ENCODE assay signal across 10 mouse cellular contexts in the genomic region with DNA sequence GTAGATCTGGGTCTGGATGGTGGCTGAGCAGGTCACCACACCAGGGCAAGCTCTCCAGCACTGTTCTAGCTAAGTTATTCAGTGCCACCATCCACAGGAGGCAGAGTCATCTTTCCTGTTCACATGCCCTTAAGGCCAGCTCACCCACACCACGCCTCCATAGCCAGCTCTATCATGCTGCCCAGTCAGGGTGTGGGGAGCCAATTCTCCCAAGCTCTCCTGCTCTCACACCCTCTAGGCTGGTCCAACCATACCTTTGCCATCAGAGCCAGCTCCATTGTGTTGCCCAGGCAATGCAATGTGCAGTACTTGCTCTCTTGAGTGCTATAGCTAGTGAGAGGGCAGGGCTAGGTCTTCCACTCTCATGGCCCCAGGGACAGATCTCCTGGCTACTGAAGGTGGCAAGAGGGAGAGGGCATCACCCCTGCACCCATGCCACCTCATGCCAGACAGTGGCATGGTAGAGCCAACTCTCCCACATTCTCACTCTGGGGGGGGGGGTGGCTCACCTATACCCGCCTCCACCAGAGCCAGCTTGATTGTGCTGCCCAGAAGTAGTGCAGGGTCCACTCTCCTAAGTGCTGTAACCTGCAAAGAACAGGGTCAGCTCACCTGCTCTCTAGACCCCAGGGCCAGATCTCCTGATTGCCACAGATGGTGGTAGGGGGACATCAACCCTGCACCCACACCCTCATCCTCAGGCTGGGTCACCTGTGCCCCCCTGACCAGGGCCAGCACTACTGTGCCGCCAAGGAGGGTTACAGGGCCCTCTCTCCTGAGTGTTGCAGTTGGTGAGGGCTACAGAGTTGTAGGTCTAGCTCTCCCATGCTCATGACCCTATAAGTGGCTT. TPM values are rescaled to one million over a fixed set of nuclear protein-coding genes. Genes with fewer than 3 reads are reported as not detected.
DNase-seq lines count a peak whose midpoint lies in the region; ATAC-seq lines count a peak whose summit lies in the region.
"Had no signal": no experiment of that assay in that cellular context is flagged by ENCODE, and none has a peak within 500 bp of the region (broad histone marks: within the 10 kb centered on the region; RNA-seq: fewer than 3 reads in every experiment).

No protein-coding gene starts in this region.

- no peaks in the 10 kb centered on the region for H3K27me3 ChIP-seq in heart, embryonic 14.5 days (ENCODE audit: control insufficient read depth, insufficient read depth, low read length)
- no peaks in the 10 kb centered on the region for H3K27me3 ChIP-seq in liver, embryonic 16.5 days (ENCODE audit: control insufficient read depth, insufficient read depth, low read depth, low read length)
- H3K27me3 ChIP-seq: forebrain, embryonic 12.5 days; limb, embryonic 15.5 days had no signal

- peak; percentile 39; the same call in 1 of the 2 replicates for ATAC-seq in heart, embryonic 14.5 days (ENCODE audit: insufficient number of reproducible peaks, insufficient read depth, low FRiP score, low read depth)
- ATAC-seq in liver, embryonic 16.5 days (ENCODE audit: low read depth), result peak; percentile 80
- no peak; the same call in 1 of the 2 replicates for ATAC-seq in megakaryocyte progenitor cell, adult 5-6 weeks (replicated peaks; ENCODE audit: poor library complexity)

- 95% methylated on average over 3 of the region's 3 CpGs for WGBS in heart, embryonic 14.5 days
- 60% methylated on average over 3 of the region's 3 CpGs for WGBS in liver, embryonic 16.5 days (ENCODE audit: insufficient replicate concordance)

- peaks cover 3 to 9% of the 10 kb centered on the region in 2 experiments; a peak in 3 of 4 replicates for H3K4me1 ChIP-seq in heart, embryonic 14.5 days (ENCODE audit: control insufficient read depth in 2 of 2, insufficient read depth in 2 of 2, low read length in 2 of 2)
- peaks cover 59% of the 10 kb centered on the region for H3K4me1 ChIP-seq in liver, embryonic 16.5 days (ENCODE audit: control insufficient read depth, low read depth, low read length)

- H3K4me3 ChIP-seq in heart, embryonic 14.5 days (ENCODE audit: control insufficient read depth in 1 of 2, insufficient read depth in 1 of 2, low read depth in 1 of 2, low read length in 2 of 2), result no peak overlapping the region
- H3K4me3 ChIP-seq in liver, embryonic 16.5 days (ENCODE audit: low read depth, low read length), result no peak overlapping the region
- H3K4me3 ChIP-seq: forebrain, embryonic 12.5 days; limb, embryonic 15.5 days had no signal

- intact Hi-C loops in left cerebral cortex, postnatal 4 days (cut with DNase I), result no loop called here

- H3K27ac ChIP-seq in heart, embryonic 14.5 days (replicated peaks in 1 of 2; ENCODE audit: control insufficient read depth in 1 of 2, insufficient read depth in 1 of 2, low read depth in 2 of 2, low read length in 2 of 2), result no peak overlapping the region
- H3K27ac ChIP-seq in liver, embryonic 16.5 days (ENCODE audit: low read length), result 0 out of 2 replicates have a peak overlapping the region, but pooled peaks have one; percentile 37
- H3K27ac ChIP-seq: forebrain, embryonic 12.5 days; limb, embryonic 15.5 days had no signal

- H3K9me3 ChIP-seq in heart, embryonic 14.5 days (ENCODE audit: control insufficient read depth, low read length), result no peaks in the 10 kb centered on the region
- no peaks in the 10 kb centered on the region for H3K9me3 ChIP-seq in liver, embryonic 16.5 days (replicated peaks; ENCODE audit: control insufficient read depth, low read length)
- H3K9me3 ChIP-seq: forebrain, embryonic 12.5 days; limb, embryonic 15.5 days had no signal

- H3K9ac ChIP-seq in heart, embryonic 14.5 days (ENCODE audit: low read length), result no peak overlapping the region
- no peak overlapping the region for H3K9ac ChIP-seq in liver, embryonic 16.5 days (ENCODE audit: low read depth, low read length)
- H3K9ac ChIP-seq: forebrain, embryonic 12.5 days; limb, embryonic 15.5 days had no signal

- no peaks in the 10 kb centered on the region for H3K36me3 ChIP-seq in heart, embryonic 14.5 days (ENCODE audit: control insufficient read depth, insufficient read depth, low read length)
- H3K36me3 ChIP-seq in liver, embryonic 16.5 days (ENCODE audit: control insufficient read depth, insufficient read depth), result no peaks in the 10 kb centered on the region
- H3K36me3 ChIP-seq: forebrain, embryonic 12.5 days; limb, embryonic 15.5 days had no signal

- H3K4me2 ChIP-seq in heart, embryonic 14.5 days (ENCODE audit: low read length), result no peak overlapping the region
- H3K4me2 ChIP-seq in liver, embryonic 16.5 days (ENCODE audit: low read depth, low read length), result peak overlapping the region; percentile 18; the same call in 1 of the 2 replicates
- H3K4me2 ChIP-seq: forebrain, embryonic 12.5 days; limb, embryonic 15.5 days had no signal

- no peak for DNase-seq in heart, adult 18-20 months
- DNase-seq in urinary bladder, adult 2 months (ENCODE audit: low spot score), result peak; percentile 18
- no peak for DNase-seq in urinary bladder, postnatal 10 days (ENCODE audit: low spot score)
- no peak for DNase-seq in ovary, postnatal 36 days (ENCODE audit: low spot score)
- DNase-seq in left cerebral cortex, postnatal 4 days, result no peak

RNA-seq across cellular contexts. Expression of a gene that starts 25.5 kb away (rescaled TPM):
- 67.1 and 69.7 TPM in 2 replicates for polyA plus RNA-seq in heart, embryonic 14.5 days (2014; fragmentation: Nextera tagmentation; extraction: Ambion mirVana)
- total RNA-seq in heart, adult 18-20 months (2021), result 100 to 1,000 TPM in 1 of 2 experiments, 10 to 100 TPM in 1; 91.2 to 102 TPM
- polyA plus RNA-seq in urinary bladder, adult 2 months (2012; rRNA removed), result 64.0 and 71.2 TPM in 2 replicates
- polyA plus RNA-seq in liver, embryonic 16.5 days (2015; fragmentation: Nextera tagmentation; extraction: Ambion mirVana), result 48.2 and 48.3 TPM in 2 replicates
- 60.2 and 69.1 TPM in 2 replicates for total RNA-seq in megakaryocyte progenitor cell, adult 5-6 weeks (2015)
- 56.6 and 62.6 TPM in 2 replicates for total RNA-seq in megakaryocyte progenitor cell, adult 5-6 weeks (2017)
- total RNA-seq in left cerebral cortex, postnatal 4 days (2021), result 100 to 1,000 TPM; 103 to 106 TPM
